Mouse (Mus musculus) right cerebral cortex, postnatal 36 days (tissue): ENCODE results near the gene Cgref1.

Source experiments
- DNase-seq, 2 experiments: peaks; one replicate each; pipeline ENCODE4 v3.0.0; 2022; ENCODE audit warnings: low spot score in 2 of 2, mixed read lengths in 1 of 2

The Cgref1 gene

DNA sequence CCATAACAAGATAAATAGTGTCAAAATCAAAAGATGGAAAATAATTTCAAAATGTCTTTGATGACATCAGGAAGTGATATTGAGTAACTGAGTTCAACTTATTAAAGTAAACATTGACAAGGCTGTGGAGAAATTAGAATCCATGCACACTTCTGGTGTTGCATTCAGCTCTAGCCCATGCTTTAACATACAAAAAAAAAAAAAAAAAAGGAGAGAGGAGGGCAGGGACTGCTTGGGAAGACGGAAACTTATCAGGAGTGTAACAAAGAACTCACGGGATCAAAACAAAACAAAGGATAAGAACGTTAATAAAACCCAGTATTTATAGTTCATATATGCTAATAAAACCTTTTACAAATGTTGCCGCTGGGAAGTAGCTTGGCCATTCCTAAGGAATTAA is 59.2 kb downstream of the Cgref1 start:
- no peak for DNase-seq
